Mouse (Mus musculus) hindbrain, embryonic 12.5 days (tissue): Measurements from ENCODE around the gene Porcn. TPM values are rescaled to one million over a fixed set of nuclear protein-coding genes. Genes with fewer than 3 reads are reported as not detected.

Experiments
- ATAC-seq: fragments of 200-750 bp; cut with Nextera tagmentation; 2 replicates; pipeline ENCODE4 v1.8.0; 2017; ENCODE audit warnings: moderate TSS enrichment; ENCODE audit not compliant: low FRiP score
- H3K27ac ChIP-seq: fragments of 300-500 bp; sonication (generic); 2 replicates; pipeline ENCODE4 v1.5.1; 2016; ENCODE audit warnings: mild to moderate bottlenecking
- H3K27me3 ChIP-seq: fragments of 300-500 bp; sonication (generic); 2 replicates; pipeline ENCODE4 v1.6.1; 2016; ENCODE audit warnings: mild to moderate bottlenecking
- H3K36me3 ChIP-seq: fragments of 300-500 bp; sonication (generic); 2 replicates; pipeline ENCODE4 v1.6.1; 2016; ENCODE audit warnings: mild to moderate bottlenecking
- H3K4me1 ChIP-seq: fragments of 300-500 bp; sonication (generic); 2 replicates; pipeline ENCODE4 v1.6.1; 2016
- H3K4me2 ChIP-seq: fragments of 300-500 bp; sonication (generic); replicated peaks from 2 replicates; pipeline ENCODE4 v1.6.1; 2016; ENCODE audit warnings: mild to moderate bottlenecking
- H3K4me3 ChIP-seq: fragments of 300-500 bp; sonication (generic); 2 replicates; pipeline ENCODE4 v1.5.1; 2016; ENCODE audit warnings: mild to moderate bottlenecking
- H3K9ac ChIP-seq: fragments of 300-500 bp; sonication (generic); 2 replicates; pipeline ENCODE4 v1.6.1; 2016; ENCODE audit warnings: mild to moderate bottlenecking, moderate library complexity
- H3K9me3 ChIP-seq: fragments of 300-500 bp; sonication (generic); replicated peaks from 2 replicates; pipeline ENCODE4 v1.6.1; 2016; ENCODE audit warnings: mild to moderate bottlenecking
- WGBS: fragments of 180-500 bp; shearing (Covaris S2); methylation state at CpG from one replicate; pipeline ENCODE4 v1.1.7; 2016; 5-methylcytosine and 5-hydroxymethylcytosine counted together
- polyA plus RNA-seq: library from polyadenylated mRNA; unstranded; fragments of >200 nt; fragmentation: Nextera tagmentation; extraction: Ambion mirVana; gene quantifications from 2 replicates; pipeline ENCODE4 v1.2.1, GENCODE M21; 2016

Gene Porcn
- polyA plus RNA-seq, 1 experiment from 2014 or later = 28.2 TPM

DNA sequence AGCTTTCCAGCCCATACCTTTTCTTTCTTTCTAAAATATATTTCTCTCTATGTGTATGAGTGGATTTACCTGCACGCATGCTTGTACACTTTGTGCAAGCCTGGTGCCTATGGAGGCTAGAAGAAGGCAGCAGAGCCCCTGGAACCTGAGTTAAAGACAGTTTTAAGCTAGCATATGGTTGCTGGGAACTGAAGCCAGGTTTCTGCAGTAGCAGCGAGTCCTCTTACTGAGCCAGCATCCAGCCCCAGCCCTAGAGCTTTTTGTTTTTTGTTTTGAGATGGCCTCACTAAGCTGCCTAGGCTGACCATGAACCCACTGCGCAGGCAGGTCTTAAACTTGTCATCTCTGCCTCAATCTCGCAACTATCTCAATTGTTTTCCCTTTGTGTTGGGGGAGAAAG, 41.9 kb downstream of the Porcn start:
- H3K27ac ChIP-seq = no peak overlapping the region
- no peak overlapping the region for H3K9ac ChIP-seq
- no peaks in the 10 kb centered on the region for H3K9me3 ChIP-seq
- WGBS = 83% methylated on average over 4 of the region's 4 CpGs
- no peak overlapping the region for H3K4me3 ChIP-seq
- no peak overlapping the region for H3K4me2 ChIP-seq
- H3K36me3 ChIP-seq = peaks cover 2% of the 10 kb centered on the region; the same call in 1 of the 2 replicates
- H3K4me1 ChIP-seq = no peaks in the 10 kb centered on the region
- H3K27me3 ChIP-seq = no peaks in the 10 kb centered on the region
- no peak for ATAC-seq

DNA sequence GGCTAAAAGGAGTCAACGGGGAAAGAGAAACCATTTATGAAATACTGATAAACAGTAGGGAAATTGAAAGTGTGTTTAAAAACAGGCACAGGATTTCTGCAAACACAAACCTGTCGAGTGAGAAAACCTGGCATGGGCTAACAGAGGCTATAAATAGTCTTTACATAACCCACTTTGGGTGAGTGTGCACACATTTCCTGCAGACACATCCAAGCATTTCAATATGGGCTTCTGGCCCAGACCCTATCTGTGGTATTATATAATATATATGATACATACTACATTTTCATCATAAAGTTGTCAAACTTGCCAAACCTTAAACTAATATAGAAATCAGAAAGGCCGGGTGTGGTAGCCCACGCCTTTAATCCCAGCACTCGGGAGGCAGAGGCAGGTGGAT, 43.2 kb downstream of the Porcn start:
- Histone ChIP-seq H3K4me3 (no peak overlapping the region), H3K9me3 (no peaks in the 10 kb centered on the region), H3K27me3 (no peaks in the 10 kb centered on the region), H3K27ac (no peak overlapping the region), H3K4me1 (no peaks in the 10 kb centered on the region), H3K4me2 (no peak overlapping the region), H3K9ac (no peak overlapping the region), H3K36me3 (peaks cover 3% of the 10 kb centered on the region; the same call in 1 of the 2 replicates)
- WGBS = 92% methylated on average over 5 of the region's 5 CpGs
- ATAC-seq = no peak

DNA sequence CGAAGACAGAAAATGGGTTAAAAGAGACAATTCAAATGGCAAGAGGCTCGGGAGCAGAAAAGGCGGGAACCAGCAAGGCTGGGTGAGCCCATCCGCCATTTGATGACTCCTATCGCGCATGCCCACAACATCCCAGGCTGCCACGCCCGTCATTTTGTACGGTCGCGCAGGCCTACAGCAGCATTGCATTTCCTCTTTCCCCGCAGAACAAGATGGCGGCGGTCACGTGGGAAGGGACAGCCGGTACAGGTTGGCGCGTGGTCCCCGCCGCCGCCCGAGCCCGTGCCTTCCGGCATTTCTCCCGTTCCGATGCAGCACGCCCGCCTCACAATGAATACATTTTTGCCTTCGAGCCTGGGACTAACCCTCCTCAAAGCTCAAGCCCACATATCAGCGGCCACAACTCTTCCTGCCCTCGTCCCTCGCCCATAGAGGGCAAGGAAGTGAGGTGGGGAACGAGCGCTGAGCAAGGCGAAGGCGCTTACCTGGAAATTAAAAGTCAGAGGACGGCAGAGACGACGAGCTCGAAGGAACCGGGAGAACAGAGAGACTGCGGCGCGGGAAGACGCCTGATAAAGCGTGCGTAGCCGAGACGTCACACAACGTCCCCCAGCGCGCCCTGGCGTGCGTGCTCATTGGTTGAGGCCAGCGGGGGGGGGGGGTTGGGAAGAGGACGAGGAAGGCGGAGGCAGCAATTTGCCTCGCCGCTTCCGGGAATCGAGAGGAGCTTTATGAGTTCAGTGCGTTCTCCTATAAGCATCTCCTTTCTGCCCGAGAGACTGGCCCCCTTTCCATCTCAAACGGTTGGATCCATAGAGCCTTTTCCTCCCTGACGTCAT, 61.0 kb downstream of the Porcn start, which contains the start of gene Rbm3:
Gene Rbm3, minus strand, starts transcription at position 728 of the 839 bp plus-strand sequence.
- H3K4me1 ChIP-seq = peaks cover 9% of the 10 kb centered on the region
- ATAC-seq = peak; percentile 95
- H3K9ac ChIP-seq = peak within 1 kb of the TSS; percentile 81
- H3K27ac ChIP-seq = peak within 1 kb of the TSS; percentile 96
- peak within 1 kb of the TSS; percentile 58 for H3K4me3 ChIP-seq
- WGBS = 22% methylated on average over 65 of the region's 65 CpGs
- H3K36me3 ChIP-seq = peaks cover 18% of the 10 kb centered on the region; the same call in 1 of the 2 replicates
- no peaks in the 10 kb centered on the region for H3K9me3 ChIP-seq
- peak within 1 kb of the TSS; percentile 64 for H3K4me2 ChIP-seq
- no peaks in the 10 kb centered on the region for H3K27me3 ChIP-seq

Other genes with a start within 250 kb of the Porcn start
- gene Gata1, start 228.5 kb downstream of the Porcn start, polyA plus RNA-seq = 0.98 and 1.5 TPM in 2 replicates
- not detected in 2 replicates for gene Glod5, start 188.0 kb downstream of the Porcn start, polyA plus RNA-seq
- 58.6 and 60.2 TPM in 2 replicates for gene Suv39h1, start 131.8 kb downstream of the Porcn start, polyA plus RNA-seq
- 0.21 TPM in 1 of 2 replicates, not detected in the other for gene Was, start 116.0 kb downstream of the Porcn start, polyA plus RNA-seq
- 40.5 and 42.6 TPM in 2 replicates for gene Wdr13, start 73.6 kb downstream of the Porcn start, polyA plus RNA-seq
- 401 and 433 TPM in 2 replicates for gene Rbm3, start 60.6 kb downstream of the Porcn start, polyA plus RNA-seq
- gene Tbc1d25, start 30.3 kb downstream of the Porcn start, polyA plus RNA-seq = 16.4 and 16.7 TPM in 2 replicates
- 30.7 and 32.3 TPM in 2 replicates for gene Ebp, start 13.0 kb downstream of the Porcn start, polyA plus RNA-seq
- gene Ftsj1, start 45.9 kb upstream of the Porcn start, polyA plus RNA-seq = 43.1 and 43.5 TPM in 2 replicates
- gene Slc38a5, start 64.6 kb upstream of the Porcn start, polyA plus RNA-seq = 5.5 and 6.1 TPM in 2 replicates
- gene Ssxb10, start 120.9 kb upstream of the Porcn start, polyA plus RNA-seq = not detected in 2 replicates
- not detected in 2 replicates for gene Ssxb9, start 160.5 kb upstream of the Porcn start, polyA plus RNA-seq
- not detected in 2 replicates for gene Ssxb1, start 206.8 kb upstream of the Porcn start, polyA plus RNA-seq